Mouse (Mus musculus): Measurements from ENCODE around the gene Ccdc186. TPM values are rescaled to one million over a fixed set of nuclear protein-coding genes. Genes with fewer than 3 reads are reported as not detected.

Gene Ccdc186
- polyA plus RNA-seq, 1 experiment = 2.0 TPM

DNA sequence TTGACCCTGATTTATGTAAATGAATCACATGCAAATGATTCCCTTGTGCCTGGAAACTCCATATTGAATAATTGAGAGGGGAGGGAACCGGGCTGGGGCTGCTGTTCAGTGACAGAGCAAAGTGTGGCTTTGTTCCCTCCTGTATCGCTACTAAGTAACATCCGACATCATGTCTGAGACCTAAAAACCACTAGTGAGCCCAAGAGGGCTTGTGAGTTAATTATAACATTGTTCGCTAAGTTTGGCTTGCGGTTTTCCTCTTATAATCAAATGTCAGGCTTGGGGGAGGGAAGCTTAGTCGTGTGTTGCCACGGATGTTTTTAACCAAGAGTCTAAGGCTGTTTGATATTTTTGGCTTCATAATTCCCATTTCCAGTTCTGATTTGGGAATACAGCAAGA is 49.8 kb downstream of the Ccdc186 start:
- 14% methylated on average over 7 of the region's 7 CpGs for WGBS
- H3K27ac ChIP-seq (ENCODE audit: insufficient read depth, low read length) = no peak overlapping the region
- H3K4me3 ChIP-seq (ENCODE audit: extremely low read depth, insufficient read depth, insufficient read length) = no peak overlapping the region
- peak; percentile 19 to 39 for DNase-seq (ENCODE audit: low read depth in 1 of 2, low spot score in 2 of 2)
- TF ChIP-seq CTCF (IDR thresholded peaks at IDR 0.05; ENCODE audit: extremely low read depth, insufficient read depth, insufficient read length, insufficient replicate concordance) = no peak
- no peak for TF ChIP-seq POLR2A (IDR thresholded peaks at IDR 0.05; ENCODE audit: low read depth, low read length)
- H3K36me3 ChIP-seq (ENCODE audit: control insufficient read depth, insufficient read depth, low read length) = no peaks in the 10 kb centered on the region
- peaks cover 39% of the 10 kb centered on the region for H3K4me1 ChIP-seq (ENCODE audit: control insufficient read depth, insufficient read depth, insufficient read length)
- H3K27me3 ChIP-seq (ENCODE audit: control insufficient read depth, insufficient read depth, low read length) = 0 out of 2 replicates have a peak, but pooled peaks cover 4% of the 10 kb centered on the region

DNA sequence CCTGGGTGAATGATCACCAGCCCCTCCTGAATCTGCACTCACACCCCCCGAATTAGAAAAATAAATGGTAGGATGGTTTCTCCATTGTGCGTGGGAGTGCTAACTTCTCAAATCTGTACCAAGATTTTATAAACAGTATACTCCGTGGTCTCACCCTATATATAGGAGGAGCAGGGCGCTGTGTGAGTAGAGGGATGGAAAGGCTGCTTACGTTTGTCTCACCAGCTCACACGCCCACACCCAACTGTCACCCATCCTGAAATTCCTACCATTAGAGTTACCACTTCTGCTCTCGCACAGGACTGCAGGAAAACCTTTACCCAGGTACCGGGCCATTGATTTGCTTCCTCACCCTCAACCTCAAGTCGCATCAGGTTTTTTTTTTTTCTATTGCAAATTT is 53.0 kb downstream of the Ccdc186 start:
- Histone ChIP-seq H3K36me3 (ENCODE audit: control insufficient read depth, insufficient read depth, low read length) (no peaks in the 10 kb centered on the region), H3K27me3 (ENCODE audit: control insufficient read depth, insufficient read depth, low read length) (no peaks in the 10 kb centered on the region), H3K4me1 (ENCODE audit: control insufficient read depth, insufficient read depth, insufficient read length) (peaks cover 26% of the 10 kb centered on the region), H3K27ac (ENCODE audit: insufficient read depth, low read length) (no peak overlapping the region), H3K4me3 (ENCODE audit: extremely low read depth, insufficient read depth, insufficient read length) (no peak overlapping the region)
- no peak for DNase-seq (ENCODE audit: low read depth in 1 of 2, low spot score in 2 of 2)
- TF ChIP-seq POLR2A (IDR thresholded peaks at IDR 0.05; ENCODE audit: low read depth, low read length) (no peak), CTCF (IDR thresholded peaks at IDR 0.05; ENCODE audit: extremely low read depth, insufficient read depth, insufficient read length, insufficient replicate concordance) (no peak)
- 90% methylated on average over 9 of the region's 9 CpGs for WGBS

DNA sequence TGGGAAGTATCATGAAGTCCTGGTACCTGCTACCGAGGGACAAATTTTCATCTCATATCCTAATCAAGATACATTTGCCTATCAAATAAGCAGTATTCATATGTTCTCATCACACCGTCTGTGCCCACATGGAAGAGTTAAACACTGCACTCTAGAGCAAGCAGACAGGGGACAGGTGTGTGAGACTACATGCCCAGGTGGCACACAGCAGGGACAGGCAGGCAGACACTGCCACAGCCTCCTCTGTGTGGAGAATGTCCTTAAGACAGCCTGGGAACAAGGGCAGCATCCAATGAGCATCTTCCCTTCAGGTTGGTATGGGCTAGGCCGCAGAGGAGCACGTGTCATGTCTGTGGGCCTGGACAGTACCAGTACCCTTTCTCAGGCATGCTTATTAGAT is 59.3 kb downstream of the Ccdc186 start:
- no peak for DNase-seq (ENCODE audit: low read depth in 1 of 2, low spot score in 2 of 2)
- no peak overlapping the region for H3K4me3 ChIP-seq (ENCODE audit: extremely low read depth, insufficient read depth, insufficient read length)
- H3K36me3 ChIP-seq (ENCODE audit: control insufficient read depth, insufficient read depth, low read length) = no peaks in the 10 kb centered on the region
- H3K4me1 ChIP-seq (ENCODE audit: control insufficient read depth, insufficient read depth, insufficient read length) = no peaks in the 10 kb centered on the region
- no peak overlapping the region for H3K27ac ChIP-seq (ENCODE audit: insufficient read depth, low read length)
- H3K27me3 ChIP-seq (ENCODE audit: control insufficient read depth, insufficient read depth, low read length) = no peaks in the 10 kb centered on the region
- TF ChIP-seq CTCF (IDR thresholded peaks at IDR 0.05; ENCODE audit: extremely low read depth, insufficient read depth, insufficient read length, insufficient replicate concordance) (no peak), POLR2A (IDR thresholded peaks at IDR 0.05; ENCODE audit: low read depth, low read length) (no peak)
- WGBS = 93% methylated on average over 4 of the region's 4 CpGs

DNA sequence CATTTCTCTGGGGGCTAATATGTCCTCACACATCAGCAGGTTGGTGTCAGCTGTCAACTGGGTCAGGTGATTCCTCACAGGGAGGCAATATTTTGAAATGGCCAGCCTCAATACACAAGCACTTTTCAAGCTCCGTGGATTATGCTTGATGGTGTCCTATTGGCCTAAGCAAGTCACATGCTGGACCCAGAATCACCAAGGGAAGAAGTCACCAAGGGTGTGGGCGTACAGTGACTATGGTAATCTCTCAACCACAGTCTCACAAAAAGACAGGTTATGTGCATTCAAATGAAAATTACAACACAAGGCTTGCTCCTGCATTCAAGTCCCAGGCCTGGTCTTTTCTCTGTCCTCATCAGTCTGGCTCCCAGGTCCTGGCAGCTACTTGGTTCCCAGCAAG is 60.3 kb downstream of the Ccdc186 start:
- TF ChIP-seq POLR2A (IDR thresholded peaks at IDR 0.05; ENCODE audit: low read depth, low read length) = no peak
- TF ChIP-seq CTCF (IDR thresholded peaks at IDR 0.05; ENCODE audit: extremely low read depth, insufficient read depth, insufficient read length, insufficient replicate concordance) = no peak
- 80% methylated on average over 2 of the region's 2 CpGs for WGBS
- no peaks in the 10 kb centered on the region for H3K36me3 ChIP-seq (ENCODE audit: control insufficient read depth, insufficient read depth, low read length)
- no peak for DNase-seq (ENCODE audit: low read depth in 1 of 2, low spot score in 2 of 2)
- no peaks in the 10 kb centered on the region for H3K27me3 ChIP-seq (ENCODE audit: control insufficient read depth, insufficient read depth, low read length)
- no peak overlapping the region for H3K4me3 ChIP-seq (ENCODE audit: extremely low read depth, insufficient read depth, insufficient read length)
- peaks cover 3% of the 10 kb centered on the region; the same call in 1 of the 2 replicates for H3K4me1 ChIP-seq (ENCODE audit: control insufficient read depth, insufficient read depth, insufficient read length)
- no peak overlapping the region for H3K27ac ChIP-seq (ENCODE audit: insufficient read depth, low read length)

DNA sequence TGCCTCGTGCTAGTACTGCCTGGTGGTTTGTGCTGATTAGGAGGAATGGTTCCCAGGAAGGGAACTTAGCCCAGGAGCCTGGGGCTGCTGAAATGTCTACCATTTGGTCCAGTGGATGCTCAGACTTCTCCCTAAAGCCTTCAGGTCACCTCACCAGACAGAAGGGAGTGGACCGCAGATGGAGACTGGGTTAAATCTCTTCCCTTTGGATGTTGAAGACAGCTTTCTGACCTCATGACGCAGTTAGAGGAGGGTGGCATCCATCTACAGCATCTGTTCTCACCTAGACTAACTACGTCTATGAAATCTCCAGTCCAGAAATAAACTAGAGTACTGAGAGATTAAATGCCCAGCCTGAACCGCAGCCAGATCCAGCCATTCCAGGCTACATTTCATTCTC is 60.9 kb downstream of the Ccdc186 start:
- WGBS = 90% methylated on average over 5 of the region's 5 CpGs
- H3K36me3 ChIP-seq (ENCODE audit: control insufficient read depth, insufficient read depth, low read length) = no peaks in the 10 kb centered on the region
- no peak overlapping the region for H3K4me3 ChIP-seq (ENCODE audit: extremely low read depth, insufficient read depth, insufficient read length)
- TF ChIP-seq POLR2A (IDR thresholded peaks at IDR 0.05; ENCODE audit: low read depth, low read length) (no peak), CTCF (IDR thresholded peaks at IDR 0.05; ENCODE audit: extremely low read depth, insufficient read depth, insufficient read length, insufficient replicate concordance) (no peak)
- H3K4me1 ChIP-seq (ENCODE audit: control insufficient read depth, insufficient read depth, insufficient read length) = peaks cover 10% of the 10 kb centered on the region; the same call in 1 of the 2 replicates
- no peaks in the 10 kb centered on the region for H3K27me3 ChIP-seq (ENCODE audit: control insufficient read depth, insufficient read depth, low read length)
- no peak for DNase-seq (ENCODE audit: low read depth in 1 of 2, low spot score in 2 of 2)
- H3K27ac ChIP-seq (ENCODE audit: insufficient read depth, low read length) = no peak overlapping the region

DNA sequence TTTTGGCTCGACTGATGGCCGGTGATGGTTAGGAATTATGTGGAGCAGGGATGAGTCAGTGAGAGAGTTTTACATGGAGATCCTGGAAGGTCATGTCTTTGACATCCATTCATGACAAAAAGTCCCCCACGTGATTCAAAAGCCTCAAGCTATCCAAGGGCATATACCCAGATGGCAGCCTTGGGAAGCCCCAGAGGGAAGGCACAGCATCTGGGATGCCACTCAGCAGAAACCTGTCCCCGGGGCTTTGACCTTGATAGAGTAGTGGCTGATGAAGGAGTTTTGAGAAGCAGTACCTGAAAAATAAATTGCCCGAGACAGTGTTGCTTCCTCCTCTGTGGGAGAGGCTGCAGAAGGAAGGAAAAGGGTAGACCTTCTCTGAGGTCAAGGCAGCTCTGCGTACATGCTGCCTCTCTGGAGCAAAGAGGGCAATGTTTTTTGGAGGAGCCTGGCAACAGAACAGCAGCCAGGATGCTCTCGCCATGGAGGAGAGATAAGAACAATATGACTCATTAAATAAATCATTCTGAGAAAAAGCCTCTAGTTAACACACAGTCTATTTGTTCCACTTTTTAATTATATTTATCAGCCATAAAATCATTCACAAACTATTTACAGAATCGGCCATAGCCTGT is 61.6 kb downstream of the Ccdc186 start:
- Histone ChIP-seq H3K4me1 (ENCODE audit: control insufficient read depth, insufficient read depth, insufficient read length) (peaks cover 10% of the 10 kb centered on the region; the same call in 1 of the 2 replicates), H3K27me3 (ENCODE audit: control insufficient read depth, insufficient read depth, low read length) (no peaks in the 10 kb centered on the region), H3K36me3 (ENCODE audit: control insufficient read depth, insufficient read depth, low read length) (no peaks in the 10 kb centered on the region), H3K27ac (ENCODE audit: insufficient read depth, low read length) (no peak overlapping the region), H3K4me3 (ENCODE audit: extremely low read depth, insufficient read depth, insufficient read length) (no peak overlapping the region)
- WGBS = 64% methylated on average over 8 of the region's 8 CpGs
- no peak for TF ChIP-seq CTCF (IDR thresholded peaks at IDR 0.05; ENCODE audit: extremely low read depth, insufficient read depth, insufficient read length, insufficient replicate concordance)
- TF ChIP-seq POLR2A (IDR thresholded peaks at IDR 0.05; ENCODE audit: low read depth, low read length) = no peak
- DNase-seq (ENCODE audit: low read depth in 1 of 2, low spot score in 2 of 2) = no peak

DNA sequence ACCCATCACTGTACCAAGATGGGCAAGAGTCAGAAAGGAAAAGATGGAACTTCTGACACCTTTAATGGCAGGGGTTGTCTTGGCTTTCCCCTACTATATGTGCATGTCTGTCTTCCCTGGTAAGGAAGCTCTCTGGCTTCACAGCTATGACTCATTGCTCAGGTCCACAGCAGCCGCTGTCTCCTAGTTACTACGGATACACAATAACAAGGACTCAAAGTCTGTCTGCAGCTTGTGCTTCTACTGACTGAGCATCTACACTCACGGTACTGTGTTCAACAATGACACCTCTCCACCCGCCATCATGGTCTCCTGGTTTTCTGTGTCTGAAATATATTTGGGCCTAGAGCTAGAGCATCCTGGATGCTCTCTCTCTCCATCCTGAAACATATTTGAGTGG is 62.2 kb downstream of the Ccdc186 start:
- H3K27me3 ChIP-seq (ENCODE audit: control insufficient read depth, insufficient read depth, low read length) = no peaks in the 10 kb centered on the region
- H3K4me3 ChIP-seq (ENCODE audit: extremely low read depth, insufficient read depth, insufficient read length) = no peak overlapping the region
- H3K4me1 ChIP-seq (ENCODE audit: control insufficient read depth, insufficient read depth, insufficient read length) = peaks cover 10% of the 10 kb centered on the region; the same call in 1 of the 2 replicates
- 80% methylated on average over 4 of the region's 4 CpGs for whole genome bisulfite sequencing
- H3K27ac ChIP-seq (ENCODE audit: insufficient read depth, low read length) = no peak overlapping the region
- H3K36me3 ChIP-seq (ENCODE audit: control insufficient read depth, insufficient read depth, low read length) = no peaks in the 10 kb centered on the region
- DNase-seq (ENCODE audit: low read depth in 1 of 2, low spot score in 2 of 2) = no peak
- TF ChIP-seq CTCF (IDR thresholded peaks at IDR 0.05; ENCODE audit: extremely low read depth, insufficient read depth, insufficient read length, insufficient replicate concordance) = no peak
- no peak for TF ChIP-seq POLR2A (IDR thresholded peaks at IDR 0.05; ENCODE audit: low read depth, low read length)

All from spleen, adult 2 months (tissue).